Mouse (Mus musculus) erythroblast, embryonic 14.5 days (primary cell): Measurements from ENCODE around the gene Tmc6. TPM values are rescaled to one million over a fixed set of nuclear protein-coding genes. Genes with fewer than 3 reads are reported as not detected.

Source experiments
- H3K27me3 ChIP-seq: 2 replicates; pipeline ENCODE4 v1.6.1; 2012; ENCODE audit warnings: inconsistent platforms; ENCODE audit not compliant: control insufficient read depth
- H3K36me3 ChIP-seq: 2 replicates; pipeline ENCODE4 v1.6.1; 2012; ENCODE audit warnings: mild to moderate bottlenecking, inconsistent platforms; ENCODE audit not compliant: control insufficient read depth
- H3K4me1 ChIP-seq: 2 replicates; pipeline ENCODE4 v1.6.1; 2012; ENCODE audit warnings: inconsistent platforms; ENCODE audit not compliant: control insufficient read depth
- H3K4me3 ChIP-seq: replicated peaks from 2 replicates; pipeline ENCODE3; 2012; ENCODE audit warnings: moderate library complexity, mild to moderate bottlenecking, inconsistent platforms
- H3K9me3 ChIP-seq: 2 replicates; pipeline ENCODE4 v1.6.1; 2012; ENCODE audit warnings: low read length, inconsistent platforms, mixed read lengths; ENCODE audit not compliant: control insufficient read depth
- GATA1 ChIP-seq: IDR thresholded peaks from 2 replicates; pipeline ENCODE4 v1.6.1; 2012; ENCODE audit warnings: low read length, inconsistent platforms, mixed read lengths
- TAL1 ChIP-seq: IDR thresholded peaks from 3 replicates; pipeline ENCODE4 v1.6.1; 2012; ENCODE audit warnings: low read length, inconsistent platforms, mixed read lengths
- polyA plus RNA-seq: library from polyadenylated mRNA; stranded (reverse); fragments of >175 nt; gene quantifications from 2 replicates; pipeline ENCODE4 v1.2.3, GENCODE M21; 2012

Tmc6 gene
- polyA plus RNA-seq, 1 experiment, result 61.5 TPM

DNA sequence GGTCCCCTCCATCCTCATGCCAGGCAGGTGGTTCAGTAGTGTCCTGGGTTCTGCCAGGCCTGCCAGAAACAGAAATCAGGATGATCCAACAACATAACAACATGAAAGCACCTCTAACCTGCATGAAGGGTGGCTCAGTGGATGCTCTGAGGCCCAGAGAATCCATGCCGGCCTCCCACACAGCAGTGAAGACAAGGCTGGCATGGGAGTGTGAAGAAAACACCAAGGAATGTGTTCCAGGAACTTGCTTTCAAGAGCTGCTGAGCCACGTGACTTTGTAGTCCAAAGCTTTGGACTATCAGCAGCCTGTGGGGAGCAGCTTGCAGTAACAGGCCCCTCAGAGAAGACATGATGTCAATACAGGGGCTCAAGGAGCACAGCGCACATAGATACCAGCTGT is 15.7 kb downstream of the Tmc6 start:
- Histone ChIP-seq H3K27me3 (no peaks in the 10 kb centered on the region), H3K9me3 (no peaks in the 10 kb centered on the region), H3K4me3 (no peak overlapping the region), H3K4me1 (peaks cover 19% of the 10 kb centered on the region), H3K36me3 (peaks cover 87% of the 10 kb centered on the region)
- TF ChIP-seq TAL1 (no peak), GATA1 (no peak)

DNA sequence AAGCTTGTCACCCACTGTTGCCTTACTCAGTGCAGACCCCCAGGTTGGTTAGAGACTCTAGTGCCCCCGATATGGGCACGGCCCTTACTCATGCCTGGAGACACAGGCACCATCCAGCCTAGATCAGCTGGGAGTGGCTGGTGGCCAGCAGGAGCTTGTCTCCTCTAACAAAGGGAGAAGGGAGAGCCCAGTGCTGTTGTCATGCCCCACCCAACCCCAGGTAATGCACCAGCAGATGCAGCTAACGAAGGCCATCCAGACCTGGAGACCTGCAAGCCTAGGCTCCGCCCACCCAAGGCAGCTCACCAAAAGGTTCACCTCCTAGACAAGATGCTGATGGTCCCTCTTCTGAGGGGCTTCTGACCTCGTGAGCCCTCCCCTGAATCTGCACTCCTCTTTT is 16.6 kb downstream of the Tmc6 start:
- H3K27me3 ChIP-seq, result no peaks in the 10 kb centered on the region
- H3K9me3 ChIP-seq, result no peaks in the 10 kb centered on the region
- TF ChIP-seq TAL1 (no peak), GATA1 (no peak)
- H3K4me1 ChIP-seq, result peaks cover 19% of the 10 kb centered on the region
- no peak overlapping the region for H3K4me3 ChIP-seq
- H3K36me3 ChIP-seq, result peaks cover 86% of the 10 kb centered on the region

DNA sequence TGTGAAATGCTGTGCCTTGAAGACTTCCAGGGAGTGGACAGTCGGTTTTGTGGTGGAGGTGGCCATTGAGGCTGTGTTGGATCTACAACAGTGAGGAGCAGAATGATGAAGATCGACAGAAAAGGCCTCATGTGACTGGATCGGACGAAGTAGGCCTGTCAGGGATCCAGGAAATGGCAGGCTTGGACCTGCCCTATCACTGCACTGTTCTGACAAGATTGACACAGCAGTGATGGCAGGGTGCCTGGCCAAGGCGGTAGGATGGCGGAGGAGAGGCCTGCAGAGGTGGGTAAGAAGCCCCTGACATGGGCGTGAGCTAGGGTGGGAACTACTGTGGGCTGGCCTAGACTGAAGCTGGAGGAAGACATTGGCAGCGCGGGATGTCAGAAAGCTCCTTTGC is 17.7 kb downstream of the Tmc6 start:
- Histone ChIP-seq H3K36me3 (peaks cover 85% of the 10 kb centered on the region), H3K4me3 (no peak overlapping the region), H3K4me1 (peaks cover 18% of the 10 kb centered on the region), H3K27me3 (no peaks in the 10 kb centered on the region), H3K9me3 (no peaks in the 10 kb centered on the region)
- TF ChIP-seq TAL1 (no peak), GATA1 (no peak)

DNA sequence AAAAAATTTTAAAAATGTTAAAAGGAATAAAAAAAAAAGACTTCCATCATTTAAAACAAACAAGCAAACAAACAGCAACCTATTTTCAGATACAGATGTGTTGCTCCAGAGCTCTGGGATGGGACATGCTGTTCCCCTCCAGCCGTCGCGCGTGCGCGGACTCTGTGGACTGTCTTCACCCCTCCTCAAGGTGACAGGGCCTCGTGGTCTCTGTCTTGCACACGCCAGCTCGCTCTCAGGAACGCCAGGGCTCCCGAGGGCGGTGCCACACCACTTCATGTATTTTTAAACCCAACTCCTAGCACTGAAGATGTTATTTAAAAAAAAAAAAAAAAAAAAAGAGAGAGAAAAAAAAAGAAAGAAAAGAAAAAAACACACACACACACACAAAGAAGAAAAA is 19.8 kb downstream of the Tmc6 start:
- H3K36me3 ChIP-seq, result peaks cover 85% of the 10 kb centered on the region
- no peaks in the 10 kb centered on the region for H3K27me3 ChIP-seq
- TF ChIP-seq TAL1 (no peak), GATA1 (no peak)
- H3K4me1 ChIP-seq, result peaks cover 9% of the 10 kb centered on the region
- H3K4me3 ChIP-seq, result no peak overlapping the region
- no peaks in the 10 kb centered on the region for H3K9me3 ChIP-seq

DNA sequence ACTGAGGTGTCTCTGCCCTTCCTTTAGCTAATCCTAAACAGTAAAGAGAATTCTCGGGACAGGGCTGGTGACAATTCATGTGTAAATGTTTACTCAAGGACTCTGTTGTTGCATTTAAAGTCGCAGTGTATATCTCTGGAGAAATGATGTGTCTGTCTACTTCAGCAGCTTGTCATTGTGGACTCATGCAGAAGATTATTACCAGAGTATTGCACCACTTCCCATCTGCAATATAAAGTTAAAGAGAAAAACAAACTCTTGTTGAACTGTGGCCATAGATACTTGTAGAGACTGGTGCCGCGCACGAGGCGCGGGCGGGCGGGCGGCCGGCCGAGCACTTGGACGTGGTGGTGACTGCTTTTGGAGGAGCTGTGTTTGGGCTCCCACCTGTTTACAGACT is 20.2 kb downstream of the Tmc6 start:
- peaks cover 85% of the 10 kb centered on the region for H3K36me3 ChIP-seq
- no peak overlapping the region for H3K4me3 ChIP-seq
- no peaks in the 10 kb centered on the region for H3K27me3 ChIP-seq
- H3K4me1 ChIP-seq, result peaks cover 8% of the 10 kb centered on the region
- no peaks in the 10 kb centered on the region for H3K9me3 ChIP-seq
- TF ChIP-seq GATA1, result no peak
- no peak for TF ChIP-seq TAL1

DNA sequence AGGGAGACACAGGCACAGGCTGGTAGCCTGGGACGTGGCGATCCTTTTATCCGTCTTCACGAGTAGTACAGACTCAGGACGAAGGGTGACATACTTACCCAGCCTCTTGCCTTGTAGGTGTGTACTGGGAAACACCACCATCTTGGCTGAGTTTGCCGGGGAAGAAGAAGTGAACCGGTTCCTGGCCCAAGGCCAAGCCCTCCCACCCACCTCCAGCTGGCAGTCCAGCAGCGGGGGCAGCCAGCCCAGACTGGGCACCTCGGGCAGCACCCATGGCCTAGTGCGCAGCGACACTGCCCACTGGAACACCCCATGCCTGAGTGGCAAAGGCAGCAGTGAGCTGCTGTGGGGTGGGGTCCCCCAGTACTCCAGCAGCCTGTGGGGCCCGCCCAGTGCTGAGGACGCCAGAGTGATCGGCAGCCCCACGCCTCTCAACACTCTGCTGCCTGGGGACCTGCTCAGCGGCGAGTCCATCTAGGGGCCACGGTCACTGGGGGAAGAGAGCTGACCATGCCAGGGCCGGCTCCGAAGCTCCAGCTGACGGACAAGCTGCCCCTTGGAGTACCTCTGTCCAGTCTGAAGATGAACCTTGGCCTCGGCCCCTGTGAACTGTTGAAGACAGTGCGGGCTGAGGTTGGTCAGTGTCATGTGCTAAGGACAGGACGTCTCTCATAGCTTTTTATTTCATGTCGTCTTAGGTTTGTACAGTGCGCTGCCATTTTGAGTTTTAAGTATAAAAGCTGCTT is 21.5 kb downstream of the Tmc6 start:
- TF ChIP-seq GATA1 (no peak), TAL1 (no peak)
- H3K9me3 ChIP-seq, result no peaks in the 10 kb centered on the region
- no peak overlapping the region for H3K4me3 ChIP-seq
- peaks cover 82% of the 10 kb centered on the region for H3K36me3 ChIP-seq
- no peaks in the 10 kb centered on the region for H3K27me3 ChIP-seq
- H3K4me1 ChIP-seq, result peaks cover 8% of the 10 kb centered on the region

DNA sequence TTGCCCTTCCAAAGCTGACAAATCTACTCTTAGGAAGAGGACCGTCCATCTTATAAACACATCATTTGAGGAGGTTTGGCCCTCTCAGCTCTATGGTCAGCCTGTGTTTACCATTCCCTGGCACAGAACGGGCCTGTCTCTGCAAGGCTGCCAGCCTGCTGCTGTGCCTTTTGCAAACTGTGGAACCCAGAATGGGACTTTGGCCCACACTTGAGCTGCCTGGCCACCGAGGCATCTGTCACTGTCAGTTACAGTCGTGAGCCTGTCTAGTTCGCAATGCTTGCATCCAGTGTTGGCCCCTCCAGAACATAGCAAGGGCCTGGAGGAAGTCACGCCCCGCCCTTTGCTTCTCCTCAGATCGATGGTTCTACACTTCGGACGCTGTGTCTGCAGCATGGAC is 22.7 kb downstream of the Tmc6 start:
- H3K27me3 ChIP-seq, result no peaks in the 10 kb centered on the region
- H3K36me3 ChIP-seq, result peaks cover 82% of the 10 kb centered on the region
- no peak for TF ChIP-seq GATA1
- no peak for TF ChIP-seq TAL1

DNA sequence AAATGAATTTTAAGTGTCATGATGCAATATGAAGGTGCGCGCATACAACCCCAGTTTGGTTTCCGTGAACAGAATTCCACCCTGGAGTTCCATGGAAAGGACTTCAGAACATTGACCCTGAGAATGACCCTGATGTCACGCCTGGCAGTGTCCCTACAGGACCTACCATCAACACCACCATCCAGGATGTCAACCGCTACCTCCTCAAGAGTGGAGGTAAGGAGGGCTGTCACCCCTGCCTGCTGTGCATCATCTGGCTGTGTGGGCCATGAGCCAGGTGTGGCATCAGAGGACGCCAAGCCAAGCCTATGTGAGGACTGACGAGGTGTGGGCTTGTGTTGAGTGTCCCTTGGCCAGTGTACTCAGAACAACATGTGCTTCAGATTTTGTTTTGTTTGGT is 26.1 kb downstream of the Tmc6 start:
- Histone ChIP-seq H3K27me3 (no peaks in the 10 kb centered on the region), H3K4me3 (no peak overlapping the region), H3K9me3 (no peaks in the 10 kb centered on the region), H3K36me3 (peaks cover 85% of the 10 kb centered on the region), H3K4me1 (no peaks in the 10 kb centered on the region)
- TF ChIP-seq GATA1 (no peak), TAL1 (no peak)

More for the DNA sequence above, 22.7 kb downstream of the Tmc6 start:
- H3K4me1 ChIP-seq, result no peaks in the 10 kb centered on the region
- no peak overlapping the region for H3K4me3 ChIP-seq
- H3K9me3 ChIP-seq, result no peaks in the 10 kb centered on the region

DNA sequence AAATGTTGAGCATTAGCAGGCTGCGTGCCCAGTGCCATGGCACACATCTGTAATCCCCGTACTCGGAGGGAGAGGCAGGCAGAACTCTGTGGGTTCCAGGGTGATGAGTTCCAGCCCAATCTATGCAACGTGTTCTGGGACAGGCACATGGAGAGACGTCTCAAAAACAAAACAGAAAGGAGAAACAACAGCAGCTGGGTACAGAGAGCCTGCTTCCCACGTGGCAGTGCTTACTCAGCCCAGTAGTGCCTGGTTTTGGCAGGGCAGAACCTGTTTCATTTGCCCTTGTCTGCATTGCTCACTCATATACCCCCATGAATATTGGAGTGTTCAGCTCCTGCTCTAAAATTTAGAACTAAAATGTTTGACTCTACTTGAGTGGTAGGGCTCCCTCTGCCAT is 30.5 kb downstream of the Tmc6 start:
- H3K4me1 ChIP-seq, result peaks cover 5% of the 10 kb centered on the region; the same call in 1 of the 2 replicates
- no peak overlapping the region for H3K4me3 ChIP-seq
- no peak for TF ChIP-seq GATA1
- no peak for TF ChIP-seq TAL1
- H3K9me3 ChIP-seq, result no peaks in the 10 kb centered on the region
- peaks cover 83% of the 10 kb centered on the region for H3K36me3 ChIP-seq
- H3K27me3 ChIP-seq, result no peaks in the 10 kb centered on the region

DNA sequence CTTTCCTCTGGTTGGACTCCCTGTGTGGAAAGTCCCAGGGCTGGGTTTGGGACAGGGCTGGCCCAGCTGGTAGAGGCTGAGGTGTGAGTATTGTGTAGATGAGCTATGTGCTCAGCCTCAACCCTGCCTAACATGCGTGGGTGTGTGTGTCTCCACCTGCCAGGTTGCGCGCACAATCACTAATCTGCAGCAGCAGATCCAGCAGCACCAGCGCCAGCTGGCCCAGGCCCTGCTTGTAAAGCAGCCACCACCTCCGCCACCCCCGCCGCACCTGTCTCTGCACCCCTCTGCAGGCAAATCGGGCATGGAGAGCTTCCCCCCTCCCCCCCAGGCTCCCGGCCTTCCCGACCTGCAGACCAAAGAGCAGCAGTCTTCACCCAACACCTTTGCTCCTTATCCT is 32.6 kb downstream of the Tmc6 start:
- no peak overlapping the region for H3K4me3 ChIP-seq
- peaks cover 5% of the 10 kb centered on the region; the same call in 1 of the 2 replicates for H3K4me1 ChIP-seq
- H3K36me3 ChIP-seq, result peaks cover 82% of the 10 kb centered on the region
- TF ChIP-seq TAL1 (no peak), GATA1 (no peak)
- no peaks in the 10 kb centered on the region for H3K9me3 ChIP-seq
- H3K27me3 ChIP-seq, result no peaks in the 10 kb centered on the region
